In the genomic region with DNA sequence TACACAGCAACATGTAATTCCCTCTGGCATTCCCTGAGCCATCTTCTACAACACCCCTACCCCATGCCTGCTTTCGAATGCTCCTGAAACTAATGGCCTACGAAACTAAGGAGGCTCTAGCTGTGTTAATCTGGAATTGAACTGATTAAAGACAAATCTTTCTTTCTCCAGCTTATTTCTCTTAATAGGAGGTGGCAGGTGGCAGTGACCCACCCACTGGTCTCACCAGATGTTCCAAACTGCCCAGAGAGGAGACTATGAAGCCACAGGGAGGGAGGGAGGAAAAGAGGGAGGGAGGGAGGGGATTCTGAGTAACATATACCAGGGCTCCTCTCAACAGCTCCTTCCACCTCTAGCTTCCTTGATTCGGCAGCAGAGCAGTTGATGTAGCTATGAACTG, we compare ENCODE assay signal across 24 mouse cellular contexts.
"Had no signal": no experiment of that assay in that cellular context is flagged by ENCODE, and none has a peak within 500 bp of the region (broad histone marks: within the 10 kb centered on the region; RNA-seq: fewer than 3 reads in every experiment).

No protein-coding gene starts in this region.

- H3K9ac ChIP-seq: heart, embryonic 13.5 days; heart, embryonic 15.5 days; hindbrain, embryonic 13.5 days; hindbrain, embryonic 15.5 days; kidney, embryonic 15.5 days; limb, embryonic 13.5 days; limb, embryonic 15.5 days had no signal

- H3K27ac ChIP-seq: heart, embryonic 13.5 days; heart, embryonic 15.5 days; hindbrain, embryonic 13.5 days; hindbrain, embryonic 15.5 days; hindbrain, postnatal 0 days; kidney, embryonic 15.5 days; kidney, postnatal 0 days; limb, embryonic 13.5 days; limb, embryonic 15.5 days had no signal

- H3K27me3 ChIP-seq: heart, embryonic 13.5 days; heart, embryonic 15.5 days; hindbrain, embryonic 13.5 days; hindbrain, embryonic 15.5 days; kidney, embryonic 15.5 days; limb, embryonic 13.5 days; limb, embryonic 15.5 days had no signal

- DNase-seq: gastrocnemius, postnatal 10 days; gastrocnemius, postnatal 25 days; heart, adult 18-20 months; heart, postnatal 14 days; heart, postnatal 36 days; kidney, adult 11 months; kidney, adult 2 months; kidney, adult 9 months; kidney, postnatal 14 days; kidney, postnatal 36 days; layer of hippocampus, adult 9-11 months; layer of hippocampus, postnatal 36 days; left cerebral cortex, postnatal 4 days had no signal

- H3K9me3 ChIP-seq: heart, embryonic 13.5 days; heart, embryonic 15.5 days; hindbrain, embryonic 13.5 days; hindbrain, embryonic 15.5 days; kidney, embryonic 15.5 days; limb, embryonic 13.5 days; limb, embryonic 15.5 days had no signal

- H3K4me3 ChIP-seq: heart, embryonic 13.5 days; heart, embryonic 15.5 days; hindbrain, embryonic 13.5 days; hindbrain, embryonic 15.5 days; kidney, embryonic 15.5 days; limb, embryonic 13.5 days; limb, embryonic 15.5 days had no signal

- H3K4me2 ChIP-seq: heart, embryonic 11.5 days; heart, embryonic 13.5 days; heart, embryonic 15.5 days; hindbrain, embryonic 13.5 days; hindbrain, embryonic 15.5 days; kidney, embryonic 15.5 days; limb, embryonic 13.5 days; limb, embryonic 15.5 days had no signal

- ATAC-seq: hindbrain, postnatal 0 days; intestine, embryonic 16.5 days had no signal
